Mouse (Mus musculus) ovary, postnatal 36 days (tissue): Measurements from ENCODE around the gene Epgn.
A peak's percentile ranks its signal among the peaks of the same experiment; 100 is the strongest.

Experiments
- DNase-seq: peaks from one replicate; pipeline ENCODE4 v3.0.0; 2022; ENCODE audit warnings: low spot score, mixed read lengths

The Epgn gene

GRCm38 (mm10) chr5:91027164-91027563 is at the start of gene Epgn:
Gene Epgn (plus strand): TSS chr5:91027464.
- no peak for DNase-seq

GRCm38 (mm10) chr5:90980297-90980696 is 47.0 kb upstream of the Epgn start:
- DNase-seq = no peak

GRCm38 (mm10) chr5:90987605-90988004 is 39.7 kb upstream of the Epgn start:
- DNase-seq = no peak

- DNase-seq = no peak
Measured at GRCm38 (mm10) chr5:90988149-90988548, 39.1 kb upstream of the Epgn start.

GRCm38 (mm10) chr5:90988592-90988991 is 38.7 kb upstream of the Epgn start:
- DNase-seq = no peak

- DNase-seq = no peak
Measured at GRCm38 (mm10) chr5:90999942-91000341, 27.3 kb upstream of the Epgn start.

GRCm38 (mm10) chr5:91015216-91015615 is 12.0 kb upstream of the Epgn start:
- no peak for DNase-seq

GRCm38 (mm10) chr5:91023114-91023513 is 4.2 kb upstream of the Epgn start:
- DNase-seq = no peak

GRCm38 (mm10) chr5:91027840-91028239 is 576 bp downstream of the Epgn start:
- DNase-seq = no peak

GRCm38 (mm10) chr5:91030629-91031028 is 3.4 kb downstream of the Epgn start:
- DNase-seq = no peak

GRCm38 (mm10) chr5:91035341-91035740 is 8.1 kb downstream of the Epgn start:
- no peak for DNase-seq

GRCm38 (mm10) chr5:91036628-91037027 is 9.4 kb downstream of the Epgn start:
- no peak for DNase-seq

- no peak for DNase-seq
Measured at GRCm38 (mm10) chr5:91037756-91038155, 10.5 kb downstream of the Epgn start.

GRCm38 (mm10) chr5:91038547-91038946 is 11.3 kb downstream of the Epgn start:
- peak; percentile 47 for DNase-seq

- DNase-seq = no peak
Measured at GRCm38 (mm10) chr5:91038963-91039362, 11.7 kb downstream of the Epgn start.

GRCm38 (mm10) chr5:91047987-91048386 is 20.7 kb downstream of the Epgn start:
- DNase-seq = no peak

- no peak for DNase-seq
Measured at GRCm38 (mm10) chr5:91048397-91048796, 21.1 kb downstream of the Epgn start.

- no peak for DNase-seq
Measured at GRCm38 (mm10) chr5:91072340-91072739, 45.1 kb downstream of the Epgn start.

GRCm38 (mm10) chr5:91073626-91074025 is 46.4 kb downstream of the Epgn start:
- no peak for DNase-seq

GRCm38 (mm10) chr5:91074026-91074425 is 46.8 kb downstream of the Epgn start:
- no peak for DNase-seq

- DNase-seq = peak; percentile 49
Measured at GRCm38 (mm10) chr5:91074450-91074950, 47.2 kb downstream of the Epgn start, which contains the start of gene Ereg. Gene Ereg (plus strand): TSS chr5:91074622.

GRCm38 (mm10) chr5:91075021-91075420 is 47.8 kb downstream of the Epgn start:
- no peak for DNase-seq

- DNase-seq = no peak
Measured at GRCm38 (mm10) chr5:91083016-91083415, 55.8 kb downstream of the Epgn start.
